Mouse (Mus musculus): Measurements from ENCODE around the gene Col4a3bp. TPM values are rescaled to one million over a fixed set of nuclear protein-coding genes. Genes with fewer than 3 reads are reported as not detected.
"Not testable (repeated sequence)": the region's sequence is repeated elsewhere in the genome, so short reads cannot be mapped to it uniquely, and the experiment has no call there.

Gene Col4a3bp
- total and polyA plus RNA-seq, 3 experiments = 13.6 to 58.0 (median 57.5) TPM

- TF ChIP-seq GATA2 (IDR thresholded peaks at IDR 0.05; ENCODE audit: borderline replicate concordance, low read depth, low read length) (no peak), CTCF (IDR thresholded peaks at IDR 0.05; ENCODE audit: low read depth, low read length) (no peak), TAL1 (conservative IDR thresholded peaks at IDR 0.05; ENCODE audit: low read depth, low read length) (no peak), POLR2AphosphoS5 (IDR thresholded peaks at IDR 0.05; ENCODE audit: insufficient replicate concordance, low read depth, low read length) (no peak; the same call in 1 of the 2 replicates), GATA1 (IDR thresholded peaks at IDR 0.05; ENCODE audit: borderline replicate concordance, low read length) (no peak)
- no peak for ATAC-seq (ENCODE audit: extremely low read depth, insufficient number of reproducible peaks, low FRiP score, poor library complexity, severe bottlenecking)
- Histone ChIP-seq H3K9me3 (replicated peaks) (no peaks in the 10 kb centered on the region), H3K27me3 (ENCODE audit: insufficient read depth, low read length) (no peaks in the 10 kb centered on the region), H3K4me1 (ENCODE audit: insufficient read depth, low read depth, low read length) (peaks cover 69% of the 10 kb centered on the region), H3K36me3 (replicated peaks) (peaks cover 98% of the 10 kb centered on the region), H3K4me3 (ENCODE audit: low read depth, low read length) (no peak overlapping the region)
- DNase-seq (ENCODE audit: low spot score) = no peak
Measured at GRCm38 (mm10) chr13:96660095-96660860, 117.9 kb downstream of the Col4a3bp start.

GRCm38 (mm10) chr13:96663120-96663519 lies 120.7 kb downstream of the Col4a3bp start:
- not testable (repeated sequence) for H3K4me3 ChIP-seq (ENCODE audit: low read depth, low read length); H3K9me3 ChIP-seq (replicated peaks); ATAC-seq (ENCODE audit: extremely low read depth, insufficient number of reproducible peaks, low FRiP score, poor library complexity, severe bottlenecking); H3K27me3 ChIP-seq (ENCODE audit: insufficient read depth, low read length); DNase-seq (ENCODE audit: low spot score)
- H3K4me1 ChIP-seq (ENCODE audit: insufficient read depth, low read depth, low read length) = peaks cover 77% of the 10 kb centered on the region
- peaks cover 96% of the 10 kb centered on the region for H3K36me3 ChIP-seq (replicated peaks)

GRCm38 (mm10) chr13:96664419-96664974 lies 122.1 kb downstream of the Col4a3bp start:
- Histone ChIP-seq H3K9me3 (replicated peaks) (no peaks in the 10 kb centered on the region), H3K4me1 (ENCODE audit: insufficient read depth, low read depth, low read length) (peaks cover 66% of the 10 kb centered on the region), H3K4me3 (ENCODE audit: low read depth, low read length) (no peak overlapping the region; the same call in 1 of the 2 replicates), H3K36me3 (replicated peaks) (peaks cover 89% of the 10 kb centered on the region), H3K27me3 (ENCODE audit: insufficient read depth, low read length) (no peaks in the 10 kb centered on the region)
- TF ChIP-seq POLR2AphosphoS5 (IDR thresholded peaks at IDR 0.05; ENCODE audit: insufficient replicate concordance, low read depth, low read length) = no peak
- TF ChIP-seq GATA2 (IDR thresholded peaks at IDR 0.05; ENCODE audit: borderline replicate concordance, low read depth, low read length) = no peak
- no peak for TF ChIP-seq CTCF (IDR thresholded peaks at IDR 0.05; ENCODE audit: low read depth, low read length)
- no peak for TF ChIP-seq TAL1 (conservative IDR thresholded peaks at IDR 0.05; ENCODE audit: low read depth, low read length)
- no peak for TF ChIP-seq GATA1 (IDR thresholded peaks at IDR 0.05; ENCODE audit: borderline replicate concordance, low read length)
- DNase-seq (ENCODE audit: low spot score) = no peak
- no peak for ATAC-seq (ENCODE audit: extremely low read depth, insufficient number of reproducible peaks, low FRiP score, poor library complexity, severe bottlenecking)

GRCm38 (mm10) chr13:96670019-96670405 lies 127.6 kb downstream of the Col4a3bp start:
- ATAC-seq (ENCODE audit: extremely low read depth, insufficient number of reproducible peaks, low FRiP score, poor library complexity, severe bottlenecking) (no peak), DNase-seq (ENCODE audit: low spot score) (no peak)
- no peaks in the 10 kb centered on the region for H3K9me3 ChIP-seq (replicated peaks)
- H3K27me3 ChIP-seq (ENCODE audit: insufficient read depth, low read length) = no peaks in the 10 kb centered on the region
- H3K36me3 ChIP-seq (replicated peaks) = peaks cover 36% of the 10 kb centered on the region
- peak overlapping the region; percentile 100 for H3K4me3 ChIP-seq (ENCODE audit: low read depth, low read length)
- peaks cover 45% of the 10 kb centered on the region for H3K4me1 ChIP-seq (ENCODE audit: insufficient read depth, low read depth, low read length)
- TF ChIP-seq CTCF (IDR thresholded peaks at IDR 0.05; ENCODE audit: low read depth, low read length) = no peak
- TF ChIP-seq TAL1 (conservative IDR thresholded peaks at IDR 0.05; ENCODE audit: low read depth, low read length) = no peak
- TF ChIP-seq POLR2AphosphoS5 (IDR thresholded peaks at IDR 0.05; ENCODE audit: insufficient replicate concordance, low read depth, low read length) = no peak
- TF ChIP-seq GATA1 (IDR thresholded peaks at IDR 0.05; ENCODE audit: borderline replicate concordance, low read length) = no peak
- TF ChIP-seq GATA2 (IDR thresholded peaks at IDR 0.05; ENCODE audit: borderline replicate concordance, low read depth, low read length) = no peak

GRCm38 (mm10) chr13:96670406-96671077 lies 128.1 kb downstream of the Col4a3bp start, which contains the start of gene Hmgcr:
Hmgcr (minus strand) TSS chr13:96670936.
- ATAC-seq (ENCODE audit: extremely low read depth, insufficient number of reproducible peaks, low FRiP score, poor library complexity, severe bottlenecking) (peak; percentile 98), DNase-seq (ENCODE audit: low spot score) (peak; percentile 98)
- TF ChIP-seq GATA2 (IDR thresholded peaks at IDR 0.05; ENCODE audit: borderline replicate concordance, low read depth, low read length) (no peak), TAL1 (conservative IDR thresholded peaks at IDR 0.05; ENCODE audit: low read depth, low read length) (no peak)

GRCm38 (mm10) chr13:96671078-96671905 lies 128.9 kb downstream of the Col4a3bp start:
- peak; percentile 25 for DNase-seq (ENCODE audit: low spot score)
- ATAC-seq (ENCODE audit: extremely low read depth, insufficient number of reproducible peaks, low FRiP score, poor library complexity, severe bottlenecking) = no peak
- H3K27me3 ChIP-seq (ENCODE audit: insufficient read depth, low read length) = no peaks in the 10 kb centered on the region
- TF ChIP-seq POLR2AphosphoS5 (IDR thresholded peaks at IDR 0.05; ENCODE audit: insufficient replicate concordance, low read depth, low read length) (no peak), GATA1 (IDR thresholded peaks at IDR 0.05; ENCODE audit: borderline replicate concordance, low read length) (no peak), TAL1 (conservative IDR thresholded peaks at IDR 0.05; ENCODE audit: low read depth, low read length) (no peak), GATA2 (IDR thresholded peaks at IDR 0.05; ENCODE audit: borderline replicate concordance, low read depth, low read length) (no peak), CTCF (IDR thresholded peaks at IDR 0.05; ENCODE audit: low read depth, low read length) (no peak)
- H3K4me3 ChIP-seq (ENCODE audit: low read depth, low read length) = peak overlapping the region; percentile 100
- H3K9me3 ChIP-seq (replicated peaks) = no peaks in the 10 kb centered on the region
- H3K36me3 ChIP-seq (replicated peaks) = peaks cover 23% of the 10 kb centered on the region
- H3K4me1 ChIP-seq (ENCODE audit: insufficient read depth, low read depth, low read length) = peaks cover 35% of the 10 kb centered on the region

More at GRCm38 (mm10) chr13:96670406-96671077, 128.1 kb downstream of the Col4a3bp start, which contains the start of gene Hmgcr:
- peaks cover 31% of the 10 kb centered on the region for H3K36me3 ChIP-seq (replicated peaks)
- peaks cover 41% of the 10 kb centered on the region for H3K4me1 ChIP-seq (ENCODE audit: insufficient read depth, low read depth, low read length)
- H3K4me3 ChIP-seq (ENCODE audit: low read depth, low read length) = peak within 1 kb of the TSS; percentile 100
- no peaks in the 10 kb centered on the region for H3K27me3 ChIP-seq (ENCODE audit: insufficient read depth, low read length)
- H3K9me3 ChIP-seq (replicated peaks) = no peaks in the 10 kb centered on the region
